Mouse (Mus musculus): ENCODE measurements around the gene Hoxd8.

- TF ChIP-seq POLR2A (IDR thresholded peaks at IDR 0.05; ENCODE audit: extremely low read depth, insufficient read depth, low read length), result no peak
- TF ChIP-seq CTCF (IDR thresholded peaks at IDR 0.05; ENCODE audit: low read depth, low read length), result peak; percentile 32; the same call in 1 of the 2 replicates
Measured at GRCm38 (mm10) chr2:74694066-74694465, 10.3 kb upstream of the Hoxd8 start.

Measured in liver, adult 2 months (tissue).